Mouse (Mus musculus) left cerebral cortex, adult 2 months (tissue): ENCODE data around the gene Aldh1a3. TPM values are rescaled to one million over a fixed set of nuclear protein-coding genes. Genes with fewer than 3 reads are reported as not detected.

Experiments
- DNase-seq, 2 experiments: peaks; one replicate each; pipeline ENCODE4 v3.0.0; 2021 to 2022; ENCODE audit warnings: low spot score in 2 of 2, mixed read lengths in 1 of 2; ENCODE audit errors: extremely low spot score in 1 of 2
- H3K27ac ChIP-seq: fragments of 200-600 bp; 2 replicates; pipeline ENCODE4 v1.8.1; 2022
- H3K4me3 ChIP-seq: fragments of 200-600 bp; 2 replicates; pipeline ENCODE4 v1.8.1; 2022
- CTCF ChIP-seq: fragments of 200-600 bp; IDR thresholded peaks from 2 replicates; pipeline ENCODE4 v1.8.1; 2022; ENCODE audit warnings: antibody characterized with exemption, mild to moderate bottlenecking, moderate library complexity
- intact Hi-C: fragments of 180-260 bp; cut with DNase I; formaldehyde crosslinking; loops from one replicate; pipeline ENCODE4 v1.15.1; 2025
- long read RNA-seq, 2 experiments: library from polyadenylated mRNA; stranded (forward); transcript quantifications; one replicate each; pipeline ENCODE4 v2.0.0; 2021; ENCODE audit warnings: borderline mapping rate in 2 of 2
- total RNA-seq, 2 experiments: library from RNA; stranded (reverse); gene quantifications; 2 replicates each; pipeline ENCODE4 v1.2.3; 2021

The Aldh1a3 gene
- 1 to 10 TPM; 1.5 to 1.7 TPM for total RNA-seq
- long read RNA-seq, experiment 1, partial matches to known transcripts, result 1 of 4 reads
- long read RNA-seq, experiment 1, other reads (novel, unspliced or antisense), result 0 of 4 reads
- long read RNA-seq, experiment 2, result 0 reads

GRCm38 (mm10) chr7:66427437-66428161 lies at the start of gene Aldh1a3:
TSS of gene Aldh1a3 (minus strand) at chr7:66427517.
- DNase-seq, result peak in 1 of 2 experiments; percentile 34
- Histone ChIP-seq H3K27ac (no peak within 1 kb of the TSS), H3K4me3 (peak within 1 kb of the TSS; percentile 39)
- intact Hi-C loops, result no loop called here
- TF ChIP-seq CTCF, result no peak

GRCm38 (mm10) chr7:66476289-66476688 lies 49.0 kb upstream of the Aldh1a3 start:
- H3K4me3 ChIP-seq, result no peak overlapping the region
- DNase-seq, result no peak
- no peak overlapping the region for H3K27ac ChIP-seq
- TF ChIP-seq CTCF, result no peak
- intact Hi-C loops, result no loop called here

- no peak for DNase-seq
- H3K4me3 ChIP-seq, result no peak overlapping the region
- TF ChIP-seq CTCF, result no peak
- intact Hi-C loops, result no loop called here
- H3K27ac ChIP-seq, result no peak overlapping the region
Observed at GRCm38 (mm10) chr7:66471641-66472216, 44.4 kb upstream of the Aldh1a3 start.

- no peak for DNase-seq
- intact Hi-C loops, result no loop called here
- Histone ChIP-seq H3K27ac (no peak overlapping the region), H3K4me3 (no peak overlapping the region)
- no peak for TF ChIP-seq CTCF
Observed at GRCm38 (mm10) chr7:66466641-66467040, 39.3 kb upstream of the Aldh1a3 start.

- no peak for DNase-seq
- intact Hi-C loops, result no loop called here
- TF ChIP-seq CTCF, result no peak
- H3K27ac ChIP-seq, result no peak overlapping the region
- H3K4me3 ChIP-seq, result no peak overlapping the region
Observed at GRCm38 (mm10) chr7:66465241-66465640, 37.9 kb upstream of the Aldh1a3 start.

- no peak for TF ChIP-seq CTCF
- no peak for DNase-seq
- no peak overlapping the region for H3K4me3 ChIP-seq
- intact Hi-C loops, result no loop called here
- H3K27ac ChIP-seq, result no peak overlapping the region
Observed at GRCm38 (mm10) chr7:66463081-66463480, 35.8 kb upstream of the Aldh1a3 start.

GRCm38 (mm10) chr7:66451622-66452295 lies 24.4 kb upstream of the Aldh1a3 start:
- no peak for DNase-seq
- no peak for TF ChIP-seq CTCF
- Histone ChIP-seq H3K4me3 (no peak overlapping the region), H3K27ac (no peak overlapping the region)
- intact Hi-C loops, result no loop called here

GRCm38 (mm10) chr7:66449971-66450752 lies 22.8 kb upstream of the Aldh1a3 start:
- Histone ChIP-seq H3K4me3 (no peak overlapping the region), H3K27ac (no peak overlapping the region)
- TF ChIP-seq CTCF, result no peak
- intact Hi-C loops, result no loop called here
- DNase-seq, result no peak

- intact Hi-C loops, result no loop called here
- H3K4me3 ChIP-seq, result no peak overlapping the region
- TF ChIP-seq CTCF, result no peak
- no peak overlapping the region for H3K27ac ChIP-seq
- no peak for DNase-seq
Observed at GRCm38 (mm10) chr7:66448786-66449540, 21.6 kb upstream of the Aldh1a3 start.

GRCm38 (mm10) chr7:66448304-66448703 lies 21.0 kb upstream of the Aldh1a3 start:
- no peak overlapping the region for H3K27ac ChIP-seq
- no peak overlapping the region for H3K4me3 ChIP-seq
- TF ChIP-seq CTCF, result no peak
- intact Hi-C loops, result no loop called here
- no peak for DNase-seq

- intact Hi-C loops, result no loop called here
- no peak for TF ChIP-seq CTCF
Observed at GRCm38 (mm10) chr7:66446860-66447259, 19.5 kb upstream of the Aldh1a3 start.

More at GRCm38 (mm10) chr7:66446860-66447259, 19.5 kb upstream of the Aldh1a3 start:
- DNase-seq, result no peak
- Histone ChIP-seq H3K27ac (no peak overlapping the region), H3K4me3 (no peak overlapping the region)
